Mouse (Mus musculus): ENCODE data around the gene Znrd1. TPM values are rescaled to one million over a fixed set of nuclear protein-coding genes. Genes with fewer than 3 reads are reported as not detected.

The Znrd1 gene
- total RNA-seq, 2 experiments from 2014 or later: 32.1 to 33.5 TPM

DNA sequence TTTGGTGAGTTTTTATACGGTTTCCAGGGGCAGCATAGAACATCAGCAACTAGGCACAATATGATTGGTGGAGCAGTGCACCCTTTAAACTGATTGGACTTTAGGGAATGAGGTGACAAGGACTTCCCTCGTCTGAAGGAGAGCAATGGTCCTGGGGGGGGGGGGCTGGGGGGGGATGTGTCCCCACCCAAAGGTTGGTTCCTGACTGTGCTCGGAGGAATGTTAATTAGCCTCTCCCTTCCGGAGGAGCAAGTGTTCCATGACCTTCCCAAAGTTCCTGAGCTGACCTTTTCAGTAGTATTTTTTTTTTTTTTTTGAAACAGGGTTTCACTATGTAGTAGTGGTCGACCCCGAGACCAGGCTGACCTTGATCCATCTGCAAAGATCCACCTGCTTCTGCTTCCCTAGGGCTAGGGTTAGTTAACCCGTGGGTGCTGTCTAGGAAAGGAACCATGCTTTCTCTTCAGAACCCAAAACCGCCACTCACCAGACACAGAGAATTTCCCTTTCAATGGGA is 15.0 kb upstream of the Znrd1 start:
- no peak for DNase-seq (ENCODE audit: low spot score in 2 of 2)
- intact Hi-C loops (cut with DNase I): no loop called here

DNA sequence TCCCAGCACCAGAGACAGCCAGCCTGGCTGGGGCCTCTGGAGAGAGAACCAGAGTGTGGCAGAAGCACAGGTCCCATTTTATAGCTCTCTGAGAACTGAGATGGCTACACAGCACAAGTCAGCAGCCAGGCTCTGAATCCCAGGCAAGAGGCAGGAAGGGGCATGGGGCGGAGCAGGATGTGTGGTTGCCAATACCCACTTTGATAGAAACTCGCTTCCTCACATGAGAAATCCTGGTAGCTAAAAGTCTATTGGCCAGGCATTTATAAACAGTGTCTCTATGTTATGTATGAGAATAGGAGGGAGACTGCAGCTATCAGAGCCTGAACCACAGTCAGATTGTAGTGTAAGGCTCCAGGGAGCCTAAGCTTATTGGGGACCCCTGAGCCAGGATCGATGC is 14.4 kb upstream of the Znrd1 start:
- intact Hi-C loops (cut with DNase I): no loop called here
- DNase-seq (ENCODE audit: low spot score in 2 of 2): no peak

DNA sequence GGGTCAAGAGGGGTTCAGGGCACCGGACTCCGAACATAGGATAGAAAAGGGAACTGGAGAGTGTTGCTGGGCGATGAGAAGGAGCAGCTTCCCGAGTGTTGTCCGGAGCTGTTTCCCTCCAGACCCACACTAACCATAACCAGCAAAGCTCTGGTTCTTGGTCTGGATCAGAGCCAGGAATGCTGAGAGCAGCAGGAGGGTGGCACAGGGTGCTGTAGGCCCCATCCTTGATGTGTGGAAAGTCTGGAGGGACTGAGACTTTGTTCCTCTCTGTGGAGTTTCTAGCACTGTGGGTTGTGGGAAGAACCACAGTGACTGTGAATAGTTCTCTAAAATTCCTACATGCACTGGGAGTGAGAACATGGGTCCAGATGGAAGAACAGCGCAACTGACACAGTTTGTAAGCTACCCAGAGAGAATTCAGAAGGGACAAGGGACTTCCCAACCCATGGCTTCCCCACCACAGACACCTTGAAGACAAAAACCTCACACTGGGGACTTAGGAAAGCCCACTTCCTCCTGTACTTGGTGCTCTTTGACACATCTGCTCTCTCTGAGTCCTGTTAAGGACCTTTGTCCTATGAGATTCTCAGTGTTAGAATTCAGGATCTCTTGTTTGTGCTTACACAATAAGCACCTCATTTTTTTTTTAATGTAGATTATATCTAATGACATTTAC is 13.0 kb upstream of the Znrd1 start:
- intact Hi-C loops (cut with DNase I): no loop called here
- no peak for DNase-seq (ENCODE audit: low spot score in 2 of 2)

DNA sequence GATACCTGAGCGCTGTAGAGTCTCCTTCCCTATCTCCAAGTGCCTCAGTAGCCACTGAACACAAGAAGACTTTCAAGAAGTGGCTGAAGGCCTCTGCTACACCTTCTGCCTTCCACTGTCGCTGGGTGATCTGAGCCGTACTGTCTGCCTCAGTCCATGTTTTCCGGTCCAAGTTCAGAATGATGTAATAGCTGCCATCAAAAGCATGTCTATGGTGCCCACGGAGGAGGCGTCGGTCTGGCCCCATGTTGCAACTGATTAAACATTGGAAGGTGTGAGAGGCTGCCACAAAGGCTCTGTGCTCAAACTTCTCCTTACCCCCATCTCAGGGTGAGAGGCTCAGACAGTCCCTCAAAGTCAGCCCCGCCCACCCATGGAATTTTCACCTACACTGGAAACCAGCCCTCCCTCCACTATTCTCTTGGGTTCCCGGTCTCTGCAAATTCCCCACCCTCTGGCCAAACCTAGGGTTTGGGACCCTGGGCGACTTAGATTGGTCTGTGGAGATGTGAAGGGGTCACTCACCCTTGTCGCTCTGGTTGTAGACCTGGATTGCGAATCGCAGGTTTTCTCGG is 12.0 kb upstream of the Znrd1 start:
- DNase-seq (ENCODE audit: low spot score in 2 of 2): no peak
- intact Hi-C loops (cut with DNase I): no loop called here

DNA sequence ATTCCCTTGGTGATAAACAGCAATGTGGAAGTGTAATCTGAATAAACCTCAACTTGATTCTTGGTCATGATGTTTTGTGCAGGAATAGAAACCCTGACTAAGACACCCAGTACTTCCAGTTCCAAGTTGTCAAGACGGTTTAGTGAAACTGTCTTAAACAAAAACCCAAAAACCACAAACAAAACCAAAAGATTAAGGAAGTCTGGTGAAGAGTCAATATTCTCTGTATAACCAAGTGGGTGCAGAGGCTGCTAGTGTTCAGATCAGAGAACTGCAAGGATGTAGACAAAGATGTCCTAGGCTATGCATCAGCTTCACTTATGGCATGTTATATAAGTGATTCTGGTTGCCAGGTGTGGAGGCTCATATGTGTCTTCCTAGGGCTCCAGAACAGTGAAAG is 8.5 kb upstream of the Znrd1 start:
- DNase-seq (ENCODE audit: low spot score in 2 of 2): no peak
- intact Hi-C loops (cut with DNase I): no loop called here

DNA sequence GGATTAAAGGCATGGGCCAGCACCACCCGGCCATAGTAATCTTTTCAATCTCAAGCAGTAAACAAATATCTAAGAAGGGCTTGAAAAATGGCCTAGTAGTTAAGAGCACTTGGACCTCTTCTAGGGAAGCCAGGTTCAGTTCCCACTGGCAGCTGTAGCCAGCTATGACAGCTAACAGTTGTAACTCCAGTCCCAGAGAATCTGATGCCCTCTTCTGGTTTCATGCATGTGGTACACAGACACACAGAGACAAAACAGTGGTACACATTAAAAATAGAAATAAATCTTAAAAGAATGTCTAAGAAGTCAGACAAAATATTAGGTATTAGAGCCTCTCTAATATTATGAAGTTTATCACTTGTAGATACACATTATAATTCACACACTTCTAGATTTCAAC is 2.8 kb upstream of the Znrd1 start:
- DNase-seq (ENCODE audit: low spot score in 2 of 2): no peak
- intact Hi-C loops (cut with DNase I): no loop called here

DNA sequence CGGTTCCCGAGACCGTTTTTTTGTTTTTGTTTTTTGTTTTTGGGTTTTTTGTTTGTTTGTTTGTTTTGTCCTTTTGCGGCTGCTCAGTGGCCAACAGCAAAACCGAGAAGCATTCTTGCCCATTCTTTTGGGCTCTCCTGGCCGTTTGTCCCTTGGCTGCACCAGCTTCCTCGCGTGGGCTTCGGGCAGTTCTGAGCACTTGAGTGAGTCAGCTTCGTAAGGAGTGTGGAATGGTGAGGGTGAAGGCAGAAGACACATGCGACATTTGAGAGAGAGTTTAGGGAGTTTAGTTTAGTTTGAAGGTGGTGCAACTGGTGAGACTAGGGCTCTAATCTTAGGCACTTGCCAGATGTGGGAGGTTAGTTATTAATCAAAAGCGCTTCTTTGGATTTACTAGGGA is 525 bp upstream of the Znrd1 start:
- no peak for DNase-seq (ENCODE audit: low spot score in 2 of 2)
- intact Hi-C loops (cut with DNase I): loop anchor here (1.0 to 2.0 kb wide), 2 partner anchors 38 to 86 kb away; partner anchors contain the start of gene Gabbr1

DNA sequence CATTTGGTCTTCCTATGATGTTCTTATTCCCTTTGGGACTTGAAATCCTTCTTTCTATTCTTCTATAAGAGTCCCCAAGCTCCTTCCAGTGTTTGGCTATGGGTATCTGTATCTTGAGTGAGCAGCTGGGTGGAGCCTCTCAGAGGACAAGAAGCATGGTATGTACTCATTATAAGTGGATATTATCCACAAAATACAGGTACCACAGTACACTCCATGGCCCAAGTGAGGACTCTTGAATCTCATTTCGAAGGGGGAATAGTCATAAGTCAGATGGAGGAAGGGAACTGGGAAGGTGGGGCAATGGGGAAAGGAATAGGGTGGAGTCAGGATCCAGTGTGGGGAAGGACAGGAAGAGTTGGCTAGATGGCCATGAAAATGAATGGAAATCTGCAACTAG is 5.3 kb downstream of the Znrd1 start:
- intact Hi-C loops (cut with DNase I): no loop called here
- no peak for DNase-seq (ENCODE audit: low spot score in 2 of 2)

DNA sequence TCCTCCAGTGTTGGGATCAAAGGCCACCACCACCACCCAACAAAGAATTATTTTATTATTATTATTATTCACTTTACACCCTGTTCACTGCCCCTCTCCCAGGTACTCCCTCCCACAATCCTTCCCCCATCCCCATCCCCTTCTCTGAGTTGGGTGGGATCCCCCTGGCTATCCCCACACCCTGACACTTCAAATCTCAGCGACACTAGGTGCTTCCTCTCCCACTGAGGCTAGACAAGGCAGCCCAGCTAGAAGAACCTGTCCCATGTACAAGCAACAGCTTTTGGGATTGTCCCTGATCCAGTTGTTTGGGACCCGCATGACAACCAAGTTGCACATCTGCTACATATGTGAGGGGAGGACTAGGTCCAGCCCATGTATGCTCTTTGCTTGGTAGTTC is 5.7 kb downstream of the Znrd1 start:
- no peak for DNase-seq (ENCODE audit: low spot score in 2 of 2)
- intact Hi-C loops (cut with DNase I): no loop called here

DNA sequence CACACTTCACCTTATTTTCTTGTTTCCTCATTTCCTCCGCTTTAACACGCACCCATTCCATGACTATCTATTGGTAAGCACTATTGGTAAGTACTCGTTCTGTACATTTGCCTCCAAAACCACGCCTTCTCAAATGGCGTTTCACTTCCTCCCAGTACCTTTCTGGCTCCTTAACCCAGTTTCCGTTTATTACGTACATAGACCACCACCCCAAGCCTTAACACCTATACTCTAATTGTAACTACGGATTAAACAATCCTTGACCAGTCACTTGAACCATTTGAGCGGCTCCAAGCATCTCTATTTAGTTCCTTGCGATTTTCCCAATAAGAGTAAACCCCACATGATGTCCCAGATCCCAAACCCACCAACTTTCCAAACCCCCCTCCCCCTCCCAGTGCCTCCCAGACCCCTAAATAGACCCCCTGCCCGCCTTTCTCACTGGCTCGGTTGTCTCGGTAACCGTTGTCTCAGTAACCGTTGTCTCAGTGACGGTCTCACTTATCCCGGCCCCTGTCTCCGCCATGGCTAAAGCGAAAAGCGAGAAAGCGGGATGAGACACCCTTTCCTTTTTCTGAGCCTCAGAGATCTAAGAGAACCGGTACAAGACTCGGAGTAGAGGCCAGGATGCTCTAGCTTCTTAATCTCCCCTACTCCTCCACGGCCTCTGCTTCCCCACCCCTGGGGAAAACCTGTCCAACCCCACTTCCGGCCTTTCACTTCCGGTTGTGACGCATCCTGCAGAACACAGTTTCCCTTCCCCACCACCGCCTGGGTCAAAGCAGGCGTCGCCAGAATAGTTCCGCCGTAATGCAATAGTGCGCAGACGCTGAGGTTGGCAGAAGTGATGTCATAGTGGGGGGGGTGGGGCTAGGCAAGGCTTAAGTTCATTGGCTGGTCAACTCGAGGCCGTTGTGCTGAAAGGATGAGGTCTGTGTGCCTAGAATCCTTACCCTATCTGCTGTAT is 7.1 kb downstream of the Znrd1 start, which contains the start of gene Ppp1r11:
Gene Ppp1r11 (minus strand): TSS at position 761 of the 967 bp plus-strand sequence.
- intact Hi-C loops (cut with DNase I): no loop called here
- peak; percentile 95 to 96 for DNase-seq (ENCODE audit: low spot score in 2 of 2)

DNA sequence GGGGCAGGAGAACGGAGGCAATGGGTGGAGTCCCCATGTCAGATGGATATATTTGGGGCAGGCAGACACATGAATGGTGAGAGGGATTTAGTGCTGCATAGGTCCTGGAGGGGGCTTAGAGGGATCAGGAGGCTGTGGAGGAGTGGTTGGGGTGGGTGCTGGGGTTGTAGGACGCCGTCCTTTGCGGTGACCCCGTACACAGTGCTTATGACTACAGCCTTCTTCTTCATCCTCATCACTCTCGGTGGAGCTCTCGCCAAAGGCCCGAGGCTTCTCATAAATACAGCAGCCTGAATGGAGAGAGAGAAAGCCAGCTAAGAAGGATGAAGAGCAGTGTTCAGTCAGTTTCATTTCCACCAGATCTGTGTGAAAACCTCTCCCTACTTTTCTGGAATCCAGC is 9.1 kb downstream of the Znrd1 start:
- intact Hi-C loops (cut with DNase I): no loop called here

DNA sequence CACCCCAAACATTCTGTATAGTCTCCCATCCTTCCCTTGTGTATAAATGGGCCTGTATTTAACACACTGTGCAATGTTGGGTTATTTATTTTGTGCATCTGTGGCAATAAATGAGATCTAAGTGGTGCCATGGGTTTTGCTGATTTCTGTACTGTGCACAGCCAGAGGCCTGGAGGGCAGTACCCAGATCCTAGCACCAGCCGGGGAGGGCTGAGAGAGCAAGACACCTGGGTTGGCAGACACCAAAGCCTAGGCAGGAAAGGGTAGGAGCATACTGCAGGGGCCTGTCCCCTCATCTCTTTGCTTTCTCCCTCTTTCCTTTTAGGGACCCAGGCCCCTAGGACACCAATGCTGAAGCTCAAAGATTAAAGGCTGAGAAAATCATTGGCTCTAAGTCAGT is 10.1 kb downstream of the Znrd1 start:
- DNase-seq (ENCODE audit: low spot score in 2 of 2): no peak
- intact Hi-C loops (cut with DNase I): no loop called here

More for the DNA sequence above, 9.1 kb downstream of the Znrd1 start:
- DNase-seq (ENCODE audit: low spot score in 2 of 2): no peak

DNA sequence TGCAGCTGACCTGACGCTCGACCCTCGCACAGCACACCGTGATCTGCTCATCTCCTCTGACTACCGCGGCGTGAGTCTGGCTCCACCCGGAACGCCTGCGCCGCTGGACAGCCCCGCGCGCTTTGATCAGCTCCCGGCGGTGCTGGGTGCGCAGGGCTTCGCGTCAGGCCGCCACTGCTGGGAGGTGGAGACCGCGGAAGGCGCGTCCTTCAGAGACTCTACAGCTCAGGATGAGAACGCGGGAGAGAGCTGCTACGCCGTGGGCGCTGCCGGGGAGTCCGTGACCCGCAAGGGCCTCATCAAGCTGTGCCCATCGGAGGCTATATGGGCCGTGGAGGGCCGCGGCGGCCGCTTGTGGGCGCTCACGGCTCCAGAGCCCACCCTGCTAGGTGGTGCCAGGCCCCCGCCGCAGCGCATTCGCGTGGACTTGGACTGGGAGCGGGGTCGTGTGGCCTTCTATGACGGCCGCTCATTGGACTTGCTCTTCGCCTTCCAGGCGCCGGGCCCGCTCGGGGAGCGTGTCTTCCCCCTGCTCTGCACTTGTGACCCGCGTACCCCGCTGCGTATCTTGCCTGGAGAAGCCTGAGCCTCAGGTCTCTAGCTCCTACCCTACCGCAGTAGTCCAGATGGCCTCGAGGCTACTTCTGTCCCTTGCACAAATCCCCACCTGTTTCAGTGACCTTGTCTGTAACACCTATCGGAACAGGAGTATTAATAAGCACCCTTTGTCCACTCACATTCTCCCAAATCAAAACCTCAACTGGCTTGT is 11.1 kb downstream of the Znrd1 start:
- intact Hi-C loops (cut with DNase I): no loop called here
- peak; percentile 67 to 71 for DNase-seq (ENCODE audit: low spot score in 2 of 2)

DNA sequence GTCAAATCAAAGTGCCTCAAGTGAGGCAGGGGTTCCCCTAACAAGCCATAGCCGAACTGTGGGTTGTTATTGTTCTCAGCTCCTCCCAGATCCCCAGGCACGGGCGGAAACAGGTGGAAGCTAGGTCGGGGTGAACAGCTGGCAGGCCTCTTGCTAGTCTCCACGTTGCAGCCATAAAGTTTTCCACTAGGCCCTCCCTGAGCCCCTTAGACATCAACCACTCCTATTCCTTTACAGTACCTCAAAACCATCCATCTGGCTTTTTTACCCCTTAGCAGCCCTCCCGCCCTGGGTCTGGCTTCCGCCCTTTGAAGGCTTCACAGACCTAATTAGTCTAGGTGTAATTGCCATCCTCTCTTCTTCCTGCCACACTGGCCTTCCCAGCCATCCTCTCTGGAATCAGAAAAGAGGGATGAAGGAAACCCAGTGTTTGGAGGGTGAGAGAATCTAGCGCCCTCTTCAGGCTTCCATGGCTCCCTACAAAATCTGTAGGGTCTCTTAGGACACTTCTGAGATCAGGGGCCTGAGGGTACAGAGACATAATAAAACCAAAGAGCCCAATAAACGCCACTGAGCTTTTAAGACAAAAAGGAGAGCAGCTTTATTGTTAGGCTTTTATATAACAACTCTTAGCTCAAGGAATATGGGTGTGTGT is 14.1 kb downstream of the Znrd1 start:
- intact Hi-C loops (cut with DNase I): no loop called here

DNA sequence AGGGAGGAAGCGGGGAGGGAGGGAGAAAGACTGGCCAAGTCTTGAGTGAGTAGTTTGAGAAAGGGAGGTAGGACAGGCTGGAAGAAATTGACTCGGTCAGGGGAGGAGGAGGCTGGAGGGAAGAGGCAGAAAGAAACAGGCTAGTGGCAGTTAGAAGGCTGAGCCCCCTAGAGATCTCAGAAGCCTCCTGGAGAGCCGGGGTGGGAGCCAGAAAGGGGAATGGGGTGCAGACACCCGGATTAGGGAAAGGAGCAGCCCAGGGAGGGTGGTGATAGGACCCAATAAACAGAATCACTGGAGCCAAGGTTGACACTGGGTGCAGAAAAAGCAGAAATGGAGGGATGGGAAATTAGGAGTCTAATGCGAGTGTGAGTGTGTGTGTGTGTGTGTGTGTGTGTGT is 14.7 kb downstream of the Znrd1 start:
- intact Hi-C loops (cut with DNase I): no loop called here
- no peak for DNase-seq (ENCODE audit: low spot score in 2 of 2)

More for the DNA sequence above, 14.1 kb downstream of the Znrd1 start:
- DNase-seq (ENCODE audit: low spot score in 2 of 2): peak in 1 of 2 experiments; percentile 19

DNA sequence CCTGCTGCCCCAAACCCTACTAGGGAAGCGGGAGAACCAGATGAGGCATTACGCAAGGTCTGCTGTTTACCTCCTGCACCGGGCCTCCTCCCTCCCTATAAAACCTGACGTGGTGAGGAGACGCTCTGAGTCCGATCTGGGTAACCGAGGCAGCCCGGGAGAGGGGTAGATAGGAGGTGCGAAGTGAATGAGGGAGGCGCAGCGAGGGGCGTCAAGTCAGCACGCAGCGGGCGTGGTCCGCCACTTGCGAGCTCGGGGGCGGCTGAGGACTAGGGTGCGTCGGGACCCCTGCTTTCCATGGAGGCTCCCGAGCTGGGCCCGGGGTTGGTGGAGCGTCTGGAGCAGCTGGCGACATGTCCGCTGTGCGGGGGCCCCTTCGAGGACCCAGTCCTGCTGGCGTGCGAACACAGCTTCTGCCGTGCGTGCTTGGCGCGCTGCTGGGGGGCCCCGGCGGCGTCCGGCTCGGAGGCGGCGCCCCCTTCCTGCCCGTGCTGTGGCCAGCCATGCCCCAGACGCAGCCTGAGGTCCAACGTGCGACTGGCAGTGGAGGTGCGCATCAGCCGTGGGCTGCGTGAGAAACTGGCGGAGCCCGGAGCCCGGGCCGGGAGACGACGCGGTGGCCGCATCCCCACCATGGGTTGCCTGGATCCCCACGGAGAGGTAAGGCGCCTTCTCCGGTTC is 15.4 kb downstream of the Znrd1 start, which contains the start of gene Rnf39:
Gene Rnf39 (plus strand): TSS at position 128 of the 681 bp plus-strand sequence.
- intact Hi-C loops (cut with DNase I): no loop called here
- DNase-seq (ENCODE audit: low spot score in 2 of 2): peak; percentile 62 to 72

DNA sequence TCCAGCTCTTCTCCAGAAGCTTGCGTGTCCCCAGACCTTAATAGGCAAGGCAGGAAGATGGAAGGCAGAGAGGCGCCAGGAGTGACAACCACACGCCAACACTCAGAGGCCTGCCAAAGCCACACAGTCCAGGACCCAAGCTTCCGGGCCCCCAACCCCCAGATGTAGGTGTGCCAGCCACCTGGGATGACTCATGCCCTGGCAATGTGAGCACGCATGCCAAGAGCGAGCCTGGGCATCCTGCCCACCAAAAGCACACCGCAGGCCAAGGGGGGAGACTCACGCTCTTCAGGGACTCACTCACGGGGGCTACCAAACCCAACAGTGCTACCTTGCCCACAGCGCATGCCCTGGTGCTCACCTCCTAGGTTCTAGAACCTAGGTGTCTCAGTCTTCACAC is 16.0 kb downstream of the Znrd1 start:
- DNase-seq (ENCODE audit: low spot score in 2 of 2): peak; percentile 75 to 84
- intact Hi-C loops (cut with DNase I): no loop called here

DNA sequence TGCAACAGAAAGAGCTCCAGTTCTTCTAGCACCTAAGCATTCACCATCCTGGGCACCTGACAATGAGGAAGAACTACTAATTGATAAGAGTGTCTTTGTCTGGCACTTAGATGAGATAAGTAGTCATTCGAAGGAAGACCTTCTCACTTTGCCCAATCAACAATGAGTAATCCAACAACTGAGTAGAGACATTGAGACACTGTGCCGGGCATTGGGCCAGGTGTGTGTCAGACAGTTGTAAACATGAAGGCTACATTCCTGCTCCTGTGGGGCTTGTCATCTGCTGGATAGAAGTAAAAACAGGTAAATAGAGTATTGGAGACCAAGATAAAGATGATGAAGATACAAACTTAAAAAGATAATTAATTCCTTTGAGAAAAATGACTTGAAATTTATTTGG is 20.3 kb downstream of the Znrd1 start:
- intact Hi-C loops (cut with DNase I): no loop called here
- no peak for DNase-seq (ENCODE audit: low spot score in 2 of 2)
